Mouse (Mus musculus) lung, postnatal 0 days (tissue): ENCODE measurements around the gene Ogfrl1. TPM values are rescaled to one million over a fixed set of nuclear protein-coding genes. Genes with fewer than 3 reads are reported as not detected.

ENCODE experiments used
- ATAC-seq: fragments of 200-750 bp; cut with Nextera tagmentation; 2 replicates; pipeline ENCODE4 v1.8.0; 2017; ENCODE audit warnings: moderate library complexity
- DNase-seq: peaks from one replicate; pipeline ENCODE4 v3.0.0-alpha.2; 2016; ENCODE audit warnings: low spot score
- H3K27ac ChIP-seq: fragments of 300-500 bp; sonication (generic); 2 replicates; pipeline ENCODE4 v1.5.1; 2014; ENCODE audit warnings: antibody characterized with exemption, mild to moderate bottlenecking, low read length, mixed read lengths
- H3K27me3 ChIP-seq: fragments of 300-500 bp; sonication (generic); replicated peaks from 2 replicates; pipeline ENCODE4 v1.6.1; 2014; ENCODE audit warnings: low read length, mixed read lengths; ENCODE audit not compliant: insufficient read depth
- H3K36me3 ChIP-seq: fragments of 300-500 bp; sonication (generic); 2 replicates; pipeline ENCODE4 v1.6.1; 2014; ENCODE audit warnings: low read length, mixed read lengths; ENCODE audit not compliant: insufficient read depth
- H3K4me1 ChIP-seq: fragments of 300-500 bp; sonication (generic); 2 replicates; pipeline ENCODE4 v1.6.1; 2014; ENCODE audit warnings: antibody characterized with exemption, low read depth, low read length, mixed read lengths; ENCODE audit not compliant: insufficient read depth
- H3K4me2 ChIP-seq: fragments of 300-500 bp; sonication (generic); replicated peaks from 2 replicates; pipeline ENCODE4 v1.6.1; 2014; ENCODE audit warnings: low read depth, mild to moderate bottlenecking, low read length, moderate library complexity, mixed read lengths
- H3K4me3 ChIP-seq: fragments of 300-500 bp; sonication (generic); 2 replicates; pipeline ENCODE4 v1.5.1; 2014; ENCODE audit warnings: low read depth, low read length
- H3K9ac ChIP-seq: fragments of 300-500 bp; sonication (generic); replicated peaks from 2 replicates; pipeline ENCODE4 v1.6.1; 2014; ENCODE audit warnings: low read depth, mild to moderate bottlenecking
- H3K9me3 ChIP-seq: fragments of 300-500 bp; sonication (generic); 2 replicates; pipeline ENCODE4 v1.6.1; 2016; ENCODE audit warnings: low read length, mixed read lengths
- EP300 ChIP-seq: IDR thresholded peaks from 2 replicates; pipeline ENCODE4 v1.6.1; 2016; ENCODE audit warnings: antibody characterized with exemption, mild to moderate bottlenecking, control low read depth
- WGBS: fragments of 180-500 bp; shearing (Covaris S2); extraction: QIAGEN DNeasy Blood & Tissue Kit; methylation state at CpG from one replicate; pipeline ENCODE4 v1.1.7; 2014; 5-methylcytosine and 5-hydroxymethylcytosine counted together
- polyA plus RNA-seq: library from polyadenylated mRNA; unstranded; fragments of >200 nt; fragmentation: Nextera tagmentation; extraction: Ambion mirVana; gene quantifications from 2 replicates; pipeline ENCODE4 v1.2.1, GENCODE M21; 2015

Gene Ogfrl1
- polyA plus RNA-seq, 1 experiment from 2014 or later: 11.1 TPM

GRCm38 (mm10) chr1:23321331-23321851 is 76.2 kb downstream of the Ogfrl1 start:
- Histone ChIP-seq H3K4me3 (0 out of 2 replicates have a peak overlapping the region, but pooled peaks have one; percentile 8), H3K27ac (peak overlapping the region; percentile 22), H3K9ac (no peak overlapping the region; the same call in 1 of the 2 replicates), H3K9me3 (no peaks in the 10 kb centered on the region), H3K4me1 (no peaks in the 10 kb centered on the region), H3K36me3 (no peaks in the 10 kb centered on the region), H3K4me2 (peak overlapping the region; percentile 36), H3K27me3 (no peaks in the 10 kb centered on the region)
- ATAC-seq (peak; percentile 86), DNase-seq (peak; percentile 77)
- WGBS: 4% methylated on average over 10 of the region's 10 CpGs
- TF ChIP-seq EP300: no peak; the same call in 1 of the 2 replicates

- no peaks in the 10 kb centered on the region for H3K4me1 ChIP-seq
- ATAC-seq (no peak; the same call in 1 of the 2 replicates), DNase-seq (no peak)
- TF ChIP-seq EP300: no peak
- H3K9ac ChIP-seq: no peak overlapping the region
- H3K4me2 ChIP-seq: peak overlapping the region; percentile 36; the same call in 1 of the 2 replicates
- no peaks in the 10 kb centered on the region for H3K36me3 ChIP-seq
- no peak overlapping the region for H3K4me3 ChIP-seq
- H3K27ac ChIP-seq: peak overlapping the region; percentile 22; the same call in 1 of the 2 replicates
- no peaks in the 10 kb centered on the region for H3K9me3 ChIP-seq
- 86% methylated on average over 7 of the region's 7 CpGs for WGBS
- no peaks in the 10 kb centered on the region for H3K27me3 ChIP-seq
Observed at GRCm38 (mm10) chr1:23320591-23321195, 76.9 kb downstream of the Ogfrl1 start.
